Mouse (Mus musculus): ENCODE data around the gene Fgf18. TPM values are rescaled to one million over a fixed set of nuclear protein-coding genes. Genes with fewer than 3 reads are reported as not detected.

Fgf18 gene
- total and polyA plus RNA-seq, 3 experiments = 0.15 to 0.40 TPM; not detected in 1

DNA sequence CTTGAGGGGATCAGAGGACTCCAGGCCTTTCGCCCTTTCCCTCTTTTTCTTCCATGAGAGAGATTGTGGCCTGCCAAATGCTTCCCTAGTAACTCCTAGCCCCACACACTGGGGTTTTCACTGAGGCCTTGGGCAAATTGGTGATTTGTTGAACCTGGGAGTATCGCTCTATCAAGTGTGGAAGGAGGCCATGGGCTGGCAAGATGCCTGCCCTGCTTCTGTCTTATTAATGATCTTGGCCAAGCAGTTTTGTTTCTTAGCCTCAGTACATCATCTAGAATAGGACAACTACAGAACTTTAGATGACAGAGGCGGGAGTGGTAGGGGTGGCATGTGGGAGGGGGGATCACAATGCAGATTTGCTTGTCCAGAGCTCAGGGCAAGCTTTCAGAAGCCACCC, 31.4 kb downstream of the Fgf18 start:
- Histone ChIP-seq H3K27me3 (ENCODE audit: control insufficient read depth in 1 of 2, insufficient read depth in 2 of 2, low read length in 2 of 2) (no peaks in the 10 kb centered on the region; a peak in 1 of 4 replicates), H3K9ac (ENCODE audit: control insufficient read depth, low read depth, low read length, poor library complexity, severe bottlenecking) (no peak overlapping the region), H3K79me2 (ENCODE audit: control insufficient read depth, insufficient read depth, low read length, poor library complexity) (no peaks in the 10 kb centered on the region), H3K4me3 (ENCODE audit: control insufficient read depth in 1 of 2, insufficient read depth in 1 of 2, low read depth in 2 of 2, low read length in 2 of 2) (no peak overlapping the region), H3K4me1 (ENCODE audit: control insufficient read depth in 1 of 2, insufficient read depth in 2 of 2, low read length in 2 of 2) (no peaks in the 10 kb centered on the region), H3K27ac (ENCODE audit: control insufficient read depth, low read depth, low read length) (no peak overlapping the region), H3K36me3 (ENCODE audit: control insufficient read depth in 1 of 2, insufficient read depth in 2 of 2, low read length in 2 of 2) (no peaks in the 10 kb centered on the region; a peak in 1 of 4 replicates), H3K9me3 (replicated peaks; ENCODE audit: insufficient read depth, low read length) (no peaks in the 10 kb centered on the region)
- DNase-seq (ENCODE audit: low read depth, low spot score) = no peak
- no peak for TF ChIP-seq MXI1 (IDR thresholded peaks at IDR 0.05; ENCODE audit: low read depth, low read length)
- no peak for TF ChIP-seq ZNF384 (IDR thresholded peaks at IDR 0.05; ENCODE audit: low read depth, low read length)
- no peak for TF ChIP-seq RAD21 (IDR thresholded peaks at IDR 0.05; ENCODE audit: low read depth, low read length)
- no peak for TF ChIP-seq MAX (IDR thresholded peaks at IDR 0.05; ENCODE audit: low read length)
- no peak for TF ChIP-seq ZC3H11A (IDR thresholded peaks at IDR 0.05; ENCODE audit: low read depth, low read length)
- TF ChIP-seq MAFK (IDR thresholded peaks at IDR 0.05; ENCODE audit: borderline replicate concordance, low read depth, low read length) = no peak
- TF ChIP-seq CTCF (IDR thresholded peaks at IDR 0.05 in 2 of 3, conservative IDR thresholded peaks at IDR 0.05 in 1 of 3; ENCODE audit: control insufficient read depth in 1 of 3, insufficient read depth in 1 of 3, low read depth in 2 of 3, low read length in 3 of 3, poor library complexity in 1 of 3, severe bottlenecking in 1 of 3) = no peak
- no peak for TF ChIP-seq E2F4 (IDR thresholded peaks at IDR 0.05; ENCODE audit: borderline replicate concordance, low read depth, low read length)
- no peak for TF ChIP-seq KAT2A (conservative IDR thresholded peaks at IDR 0.05; ENCODE audit: low read depth, low read length)
- no peak for TF ChIP-seq ZMIZ1 (IDR thresholded peaks at IDR 0.05; ENCODE audit: low read depth, low read length)
- TF ChIP-seq ZKSCAN1 (IDR thresholded peaks at IDR 0.05; ENCODE audit: low read depth, low read length) = no peak
- no peak for TF ChIP-seq MEF2A (IDR thresholded peaks at IDR 0.05; ENCODE audit: extremely low read depth, insufficient replicate concordance, low read depth, low read length, poor library complexity, severe bottlenecking)
- TF ChIP-seq CHD2 (IDR thresholded peaks at IDR 0.05; ENCODE audit: low read length) = no peak
- no peak for TF ChIP-seq ELF1 (IDR thresholded peaks at IDR 0.05; ENCODE audit: low read depth, low read length)
- TF ChIP-seq HCFC1 (IDR thresholded peaks at IDR 0.05; ENCODE audit: low read depth, low read length) = no peak
- no peak for TF ChIP-seq ETS1 (IDR thresholded peaks at IDR 0.05; ENCODE audit: low read depth, low read length)
- TF ChIP-seq TCF12 (IDR thresholded peaks at IDR 0.05; ENCODE audit: low read depth, low read length) = no peak
- TF ChIP-seq BHLHE40 (IDR thresholded peaks at IDR 0.05; ENCODE audit: borderline replicate concordance, low read depth, low read length) = no peak
- no peak for TF ChIP-seq TBP (IDR thresholded peaks at IDR 0.05; ENCODE audit: low read depth, low read length)

DNA sequence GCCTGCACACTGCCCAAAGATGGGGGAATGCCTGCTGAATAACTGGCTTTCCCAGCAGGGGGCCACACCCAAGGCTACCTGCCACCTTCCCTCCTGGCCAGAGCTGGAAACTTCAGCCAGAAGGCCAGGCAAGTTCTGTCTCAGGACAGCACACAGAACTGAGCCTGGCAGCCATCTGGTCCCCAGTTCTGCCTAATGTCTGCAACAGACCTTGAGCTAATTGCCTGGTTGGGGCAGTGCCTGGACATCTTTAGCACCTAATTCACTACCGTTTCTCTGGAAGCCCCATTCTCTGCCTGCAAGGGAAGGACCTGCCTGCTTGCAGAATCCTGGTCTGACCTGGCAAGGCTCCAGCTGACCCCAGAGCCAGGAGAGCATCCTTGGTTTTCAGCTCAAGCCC, 34.8 kb downstream of the Fgf18 start:
- H3K79me2 ChIP-seq (ENCODE audit: control insufficient read depth, insufficient read depth, low read length, poor library complexity) = no peaks in the 10 kb centered on the region
- no peak for TF ChIP-seq MEF2A (IDR thresholded peaks at IDR 0.05; ENCODE audit: extremely low read depth, insufficient replicate concordance, low read depth, low read length, poor library complexity, severe bottlenecking)
- TF ChIP-seq USF1 (IDR thresholded peaks at IDR 0.05; ENCODE audit: low read depth, low read length) = no peak
- TF ChIP-seq MYC (IDR thresholded peaks at IDR 0.05; ENCODE audit: low read depth, low read length) = no peak
- no peak for TF ChIP-seq TAL1 (IDR thresholded peaks at IDR 0.05; ENCODE audit: low read length)
- no peak for TF ChIP-seq NRF1 (IDR thresholded peaks at IDR 0.05; ENCODE audit: insufficient read depth, low read depth, low read length, poor library complexity, severe bottlenecking)
- no peak for TF ChIP-seq ELF1 (IDR thresholded peaks at IDR 0.05; ENCODE audit: low read depth, low read length)
- no peak for TF ChIP-seq USF2 (IDR thresholded peaks at IDR 0.05; ENCODE audit: borderline replicate concordance in 1 of 2, insufficient read depth in 1 of 2, low read depth in 1 of 2, low read length in 2 of 2)
- no peak for TF ChIP-seq TCF12 (IDR thresholded peaks at IDR 0.05; ENCODE audit: low read depth, low read length)
- TF ChIP-seq POLR2AphosphoS2 (IDR thresholded peaks at IDR 0.05; ENCODE audit: low read length) = no peak
- no peak for TF ChIP-seq RAD21 (IDR thresholded peaks at IDR 0.05; ENCODE audit: low read depth, low read length)
- TF ChIP-seq CHD1 (IDR thresholded peaks at IDR 0.05; ENCODE audit: low read depth, low read length) = no peak
- no peak for TF ChIP-seq GABPA (IDR thresholded peaks at IDR 0.05; ENCODE audit: low read depth, low read length)
- no peak for TF ChIP-seq TBP (IDR thresholded peaks at IDR 0.05; ENCODE audit: low read depth, low read length)
- TF ChIP-seq MAZ (IDR thresholded peaks at IDR 0.05; ENCODE audit: low read depth, low read length) = no peak
- TF ChIP-seq HCFC1 (IDR thresholded peaks at IDR 0.05; ENCODE audit: low read depth, low read length) = no peak
- no peak for TF ChIP-seq UBTF (IDR thresholded peaks at IDR 0.05; ENCODE audit: borderline replicate concordance, insufficient read depth, low read depth, low read length)
- TF ChIP-seq ZC3H11A (IDR thresholded peaks at IDR 0.05; ENCODE audit: low read depth, low read length) = no peak
- TF ChIP-seq ETS1 (IDR thresholded peaks at IDR 0.05; ENCODE audit: low read depth, low read length) = no peak
- H3K4me1 ChIP-seq (ENCODE audit: control insufficient read depth in 1 of 2, insufficient read depth in 2 of 2, low read length in 2 of 2) = no peaks in the 10 kb centered on the region
- H3K9ac ChIP-seq (ENCODE audit: control insufficient read depth, low read depth, low read length, poor library complexity, severe bottlenecking) = no peak overlapping the region
- no peaks in the 10 kb centered on the region for H3K36me3 ChIP-seq (ENCODE audit: control insufficient read depth in 1 of 2, insufficient read depth in 2 of 2, low read length in 2 of 2)
- H3K9me3 ChIP-seq (replicated peaks; ENCODE audit: insufficient read depth, low read length) = no peaks in the 10 kb centered on the region
- no peaks in the 10 kb centered on the region; a peak in 1 of 4 replicates for H3K27me3 ChIP-seq (ENCODE audit: control insufficient read depth in 1 of 2, insufficient read depth in 2 of 2, low read length in 2 of 2)
- H3K27ac ChIP-seq (ENCODE audit: control insufficient read depth, low read depth, low read length) = no peak overlapping the region
- H3K4me3 ChIP-seq (ENCODE audit: control insufficient read depth in 1 of 2, insufficient read depth in 1 of 2, low read depth in 2 of 2, low read length in 2 of 2) = no peak overlapping the region
- DNase-seq (ENCODE audit: low read depth, low spot score) = no peak

All from MEL (cell line).